Mouse (Mus musculus) bone marrow, adult 2 months (tissue): Measurements from ENCODE around the gene Cisd3.

Source experiments
- CTCF ChIP-seq: fragments of 200-500 bp; IDR thresholded peaks from 2 replicates; pipeline ENCODE4 v1.5.1; 2011; ENCODE audit warnings: low read length, control low read depth; ENCODE audit not compliant: control insufficient read depth, insufficient read depth
- POLR2A ChIP-seq: fragments of 200-500 bp; IDR thresholded peaks from 2 replicates; pipeline ENCODE4 v1.6.1; 2011; ENCODE audit warnings: low read depth, mild to moderate bottlenecking, control low read depth, low read length, borderline replicate concordance; ENCODE audit not compliant: control insufficient read depth

GRCm38 (mm10) chr11:97721338-97721737 lies 35.7 kb downstream of the Cisd3 start:
- TF ChIP-seq CTCF (no peak), POLR2A (no peak)
